Mouse (Mus musculus) gastrocnemius, postnatal 10 days (tissue): Measurements from ENCODE around the gene Sesn2. TPM values are rescaled to one million over a fixed set of nuclear protein-coding genes. Genes with fewer than 3 reads are reported as not detected.

ENCODE experiments used
- DNase-seq: peaks from one replicate; pipeline ENCODE4 v3.0.0; 2021; ENCODE audit warnings: mixed read lengths
- total RNA-seq, 2 experiments: library from RNA; stranded (reverse); gene quantifications; 2 replicates each; pipeline ENCODE4 v1.2.3; 2021

Sesn2 gene
- total RNA-seq, 2 experiments from 2014 or later = 2.2 to 2.6 TPM

- no peak for DNase-seq
Measured at GRCm38 (mm10) chr4:132477833-132478232, 32.5 kb downstream of the Sesn2 start.

- no peak for DNase-seq
Measured at GRCm38 (mm10) chr4:132475895-132476878, 34.1 kb downstream of the Sesn2 start.

GRCm38 (mm10) chr4:132474631-132475030 is 35.7 kb downstream of the Sesn2 start:
- no peak for DNase-seq

GRCm38 (mm10) chr4:132473411-132473810 is 36.9 kb downstream of the Sesn2 start:
- no peak for DNase-seq

GRCm38 (mm10) chr4:132469873-132470272 is 40.4 kb downstream of the Sesn2 start:
- DNase-seq = no peak

- DNase-seq = no peak
Measured at GRCm38 (mm10) chr4:132464255-132464613, 46.1 kb downstream of the Sesn2 start.

GRCm38 (mm10) chr4:132463430-132464254 is 46.7 kb downstream of the Sesn2 start, which contains the start of gene Med18:
Gene Med18, minus strand, starts transcription at chr4:132463921.
- peak; percentile 89 for DNase-seq

- no peak for DNase-seq
Measured at GRCm38 (mm10) chr4:132462836-132463235, 47.5 kb downstream of the Sesn2 start.

GRCm38 (mm10) chr4:132460225-132460624 is 50.1 kb downstream of the Sesn2 start:
- DNase-seq = no peak

GRCm38 (mm10) chr4:132455561-132455960 is 54.7 kb downstream of the Sesn2 start:
- DNase-seq = no peak

GRCm38 (mm10) chr4:132455146-132455545 is 55.2 kb downstream of the Sesn2 start:
- no peak for DNase-seq

- DNase-seq = no peak
Measured at GRCm38 (mm10) chr4:132454216-132454615, 56.1 kb downstream of the Sesn2 start.

GRCm38 (mm10) chr4:132449778-132450177 is 60.5 kb downstream of the Sesn2 start:
- no peak for DNase-seq

- no peak for DNase-seq
Measured at GRCm38 (mm10) chr4:132446105-132446504, 64.2 kb downstream of the Sesn2 start.

- no peak for DNase-seq
Measured at GRCm38 (mm10) chr4:132444516-132444915, 65.8 kb downstream of the Sesn2 start.

Other genes starting within 250 kb of the Sesn2 start
- gene Gmeb1, start 248.9 kb downstream of the Sesn2 start, total RNA-seq = 10 to 100 TPM; 11.2 to 12.3 TPM
- 10 to 100 TPM; 22.9 to 25.7 TPM for gene Taf12, start 236.1 kb downstream of the Sesn2 start, total RNA-seq
- under 1 TPM; 0.72 to 0.87 TPM for gene Rab42, start 207.1 kb downstream of the Sesn2 start, total RNA-seq
- gene Trnau1ap, start 181.0 kb downstream of the Sesn2 start, total RNA-seq = 10 to 100 TPM; 16.1 to 21.2 TPM
- 10 to 100 TPM; 13.4 to 18.6 TPM for gene Rcc1, start 156.9 kb downstream of the Sesn2 start, total RNA-seq
- gene Phactr4, start 88.0 kb downstream of the Sesn2 start, total RNA-seq = 10 to 100 TPM; 16.3 to 18.4 TPM
- 1 to 10 TPM; 5.1 to 6.5 TPM for gene Med18, start 46.6 kb downstream of the Sesn2 start, total RNA-seq
- 100 to 1,000 TPM; 115 to 139 TPM for gene Atpif1, start 23.2 kb upstream of the Sesn2 start, total RNA-seq
- gene Dnajc8, start 25.0 kb upstream of the Sesn2 start, total RNA-seq = 10 to 100 TPM; 70.0 to 74.9 TPM
- gene Ptafr, start 53.6 kb upstream of the Sesn2 start, total RNA-seq = 1 to 10 TPM; 2.0 to 2.8 TPM
- 10 to 100 TPM; 13.5 to 16.8 TPM for gene Eya3, start 128.5 kb upstream of the Sesn2 start, total RNA-seq
- gene Xkr8, start 222.0 kb upstream of the Sesn2 start, total RNA-seq = 1 to 10 TPM; 2.3 to 2.6 TPM
- gene Smpdl3b, start 246.8 kb upstream of the Sesn2 start, total RNA-seq = 1 to 10 TPM; 2.8 to 3.6 TPM